Mouse (Mus musculus) colon, adult 2 months (tissue): ENCODE data around the gene Fzr1. TPM values are rescaled to one million over a fixed set of nuclear protein-coding genes. Genes with fewer than 3 reads are reported as not detected.

Source experiments
- polyA plus RNA-seq: library from polyadenylated mRNA; depleted of rRNA; stranded (reverse); fragments of >200 nt; gene quantifications from 2 replicates; pipeline ENCODE4 v1.2.3, GENCODE M21; 2012; rRNA removed

Gene Fzr1
- 130 and 133 TPM in 2 replicates for polyA plus RNA-seq

GRCm38 (mm10) chr10:81377793-81378552, at the start of gene Fzr1:
Gene Fzr1 (minus strand): TSS chr10:81378516.

GRCm38 (mm10) chr10:81392781-81393185, 14.5 kb upstream of the Fzr1 start, which contains the start of gene Smim24:
Gene Smim24 (plus strand): TSS chr10:81393051.

GRCm38 (mm10) chr10:81388505-81389055, 10.3 kb upstream of the Fzr1 start, which contains the start of gene Gm48552:
Gene Gm48552 (plus strand): TSS chr10:81389005.

GRCm38 (mm10) chr10:81383802-81384604, 5.7 kb upstream of the Fzr1 start, which contains the start of the genes Dohh and Gm48551:
Gene Dohh (plus strand): TSS chr10:81384428.
Gene Gm48551 (plus strand): TSS chr10:81384466.

GRCm38 (mm10) chr10:81365672-81366476, 12.4 kb downstream of the Fzr1 start, which contains the start of gene 4930404N11Rik:
Gene 4930404N11Rik (minus strand): TSS chr10:81365816.

GRCm38 (mm10) chr10:81356991-81357844, 21.1 kb downstream of the Fzr1 start, which contains the start of gene Mfsd12:
Gene Mfsd12 (plus strand): TSS chr10:81357491.

GRCm38 (mm10) chr10:81350351-81351063, 27.8 kb downstream of the Fzr1 start, which contains the start of gene Hmg20b:
Gene Hmg20b (minus strand): TSS chr10:81350480.

GRCm38 (mm10) chr10:81342686-81343505, 35.4 kb downstream of the Fzr1 start, which contains the start of gene Gipc3:
Gene Gipc3 (minus strand): TSS chr10:81343266.

GRCm38 (mm10) chr10:81328386-81328785, 49.9 kb downstream of the Fzr1 start, which contains the start of gene Tbxa2r:
Gene Tbxa2r (plus strand): TSS chr10:81328731.

GRCm38 (mm10) chr10:81320550-81321347, 57.6 kb downstream of the Fzr1 start, which contains the start of gene Cactin:
Gene Cactin (plus strand): TSS chr10:81321103.

Other genes starting within 250 kb of the Fzr1 start
- gene Zbtb7a, start 243.3 kb downstream of the Fzr1 start, polyA plus RNA-seq = 243 and 284 TPM in 2 replicates
- 55.8 and 61.5 TPM in 2 replicates for gene Pias4, start 210.6 kb downstream of the Fzr1 start, polyA plus RNA-seq
- gene Eef2, start 201.9 kb downstream of the Fzr1 start, polyA plus RNA-seq = 2,007 and 2,039 TPM in 2 replicates
- gene Dapk3, start 195.5 kb downstream of the Fzr1 start, polyA plus RNA-seq = 125 and 128 TPM in 2 replicates
- gene 4930442H23Rik, start 194.7 kb downstream of the Fzr1 start, polyA plus RNA-seq = not detected in 2 replicates
- gene Nmrk2, start 176.5 kb downstream of the Fzr1 start, polyA plus RNA-seq = not detected in 2 replicates
- 1.1 and 1.4 TPM in 2 replicates for gene Atcay, start 147.7 kb downstream of the Fzr1 start, polyA plus RNA-seq
- 14.2 and 20.7 TPM in 2 replicates for gene Zfr2, start 145.4 kb downstream of the Fzr1 start, polyA plus RNA-seq
- 9.0 and 10.3 TPM in 2 replicates for gene Matk, start 125.6 kb downstream of the Fzr1 start, polyA plus RNA-seq
- gene Mrpl54, start 111.6 kb downstream of the Fzr1 start, polyA plus RNA-seq = 157 and 224 TPM in 2 replicates
- 123 and 126 TPM in 2 replicates for gene Apba3, start 111.6 kb downstream of the Fzr1 start, polyA plus RNA-seq
- 261 and 310 TPM in 2 replicates for gene Tjp3, start 86.9 kb downstream of the Fzr1 start, polyA plus RNA-seq
- 65.4 and 73.0 TPM in 2 replicates for gene Pip5k1c, start 85.6 kb downstream of the Fzr1 start, polyA plus RNA-seq
- 33.3 and 36.3 TPM in 2 replicates for gene Cactin, start 57.4 kb downstream of the Fzr1 start, polyA plus RNA-seq
- 23.0 and 24.8 TPM in 2 replicates for gene Tbxa2r, start 49.8 kb downstream of the Fzr1 start, polyA plus RNA-seq
- 3.0 and 3.5 TPM in 2 replicates for gene Gipc3, start 35.2 kb downstream of the Fzr1 start, polyA plus RNA-seq
- gene Hmg20b, start 28.0 kb downstream of the Fzr1 start, polyA plus RNA-seq = 209 and 214 TPM in 2 replicates
- gene Mfsd12, start 21.0 kb downstream of the Fzr1 start, polyA plus RNA-seq = 33.7 and 37.4 TPM in 2 replicates
- gene 4930404N11Rik, start 12.7 kb downstream of the Fzr1 start, polyA plus RNA-seq = 43.7 and 48.7 TPM in 2 replicates
- gene Dohh, start 5.9 kb upstream of the Fzr1 start, polyA plus RNA-seq = 98.1 and 108 TPM in 2 replicates
- gene Gm48551, start 6.0 kb upstream of the Fzr1 start, polyA plus RNA-seq = 2.9 TPM in 2 replicates
- 4.4 and 5.7 TPM in 2 replicates for gene Gm48552, start 10.5 kb upstream of the Fzr1 start, polyA plus RNA-seq
- gene Smim24, start 14.5 kb upstream of the Fzr1 start, polyA plus RNA-seq = 504 and 602 TPM in 2 replicates
- gene Nfic, start 77.1 kb upstream of the Fzr1 start, polyA plus RNA-seq = 33.9 and 48.1 TPM in 2 replicates
- 4.7 and 5.4 TPM in 2 replicates for gene Celf5, start 104.2 kb upstream of the Fzr1 start, polyA plus RNA-seq
- gene Ncln, start 117.9 kb upstream of the Fzr1 start, polyA plus RNA-seq = 240 and 254 TPM in 2 replicates
- 4.5 and 5.7 TPM in 2 replicates for gene S1pr4, start 121.6 kb upstream of the Fzr1 start, polyA plus RNA-seq
- 3.0 and 3.1 TPM in 2 replicates for gene Gna15, start 145.7 kb upstream of the Fzr1 start, polyA plus RNA-seq
- 280 and 341 TPM in 2 replicates for gene Gna11, start 166.7 kb upstream of the Fzr1 start, polyA plus RNA-seq
- gene Aes, start 181.0 kb upstream of the Fzr1 start, polyA plus RNA-seq = 1,852 and 2,404 TPM in 2 replicates
- gene Tle2, start 196.0 kb upstream of the Fzr1 start, polyA plus RNA-seq = 48.9 and 62.5 TPM in 2 replicates
- gene Tle6, start 222.6 kb upstream of the Fzr1 start, polyA plus RNA-seq = 28.5 and 36.3 TPM in 2 replicates
- 0.55 and 0.89 TPM in 2 replicates for gene BC025920, start 227.8 kb upstream of the Fzr1 start, polyA plus RNA-seq
- 51.7 and 56.4 TPM in 2 replicates for gene Sirt6, start 249.3 kb upstream of the Fzr1 start, polyA plus RNA-seq